In the genomic region with DNA sequence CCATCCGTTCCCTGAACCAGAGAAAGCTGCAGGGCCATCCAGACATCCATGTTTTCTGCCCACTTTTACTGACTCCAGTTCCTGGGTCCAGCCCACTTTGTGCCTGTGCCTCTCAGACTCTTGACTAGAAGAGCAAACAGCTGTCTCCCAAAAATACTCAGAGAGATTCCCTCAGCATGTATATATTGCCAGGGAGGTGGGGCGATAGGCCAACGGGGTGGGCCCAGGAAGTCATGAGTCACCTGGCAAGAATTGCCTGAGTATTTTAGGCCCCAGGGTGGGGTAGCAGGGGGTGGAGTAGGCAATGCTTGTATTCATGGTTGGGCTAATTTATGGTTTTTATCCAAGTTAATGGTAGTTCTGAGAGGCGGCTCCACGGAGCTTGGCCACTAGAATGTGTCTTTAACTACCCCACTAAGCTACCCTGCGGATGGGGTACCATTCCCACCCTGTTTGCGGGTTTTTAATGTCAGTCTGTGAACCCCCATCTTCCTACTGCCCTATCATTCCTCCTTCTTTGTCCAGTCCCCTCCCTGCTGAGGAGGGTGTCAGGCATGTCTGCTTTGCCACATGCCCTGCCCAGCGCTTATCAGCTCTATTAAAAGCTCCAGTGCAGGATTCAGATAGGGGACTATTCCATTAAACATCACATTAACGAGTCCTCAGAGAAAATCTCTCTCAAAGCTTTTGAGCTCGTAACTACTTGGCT, we compare ENCODE assay signal across 12 mouse cellular contexts. TPM values are rescaled to one million over a fixed set of nuclear protein-coding genes. Genes with fewer than 3 reads are reported as not detected.
DNase-seq lines count a peak whose midpoint lies in the region; ATAC-seq and TF ChIP-seq lines count a peak whose summit lies in the region.
"Had no signal": no experiment of that assay in that cellular context is flagged by ENCODE, and none has a peak within 500 bp of the region (broad histone marks: within the 10 kb centered on the region; RNA-seq: fewer than 3 reads in every experiment).

No protein-coding gene starts in this region.

- H3K9me3 ChIP-seq in limb, embryonic 15.5 days = no peaks in the 10 kb centered on the region
- H3K9me3 ChIP-seq in hindbrain, postnatal 0 days (ENCODE audit: low read length) = no peaks in the 10 kb centered on the region
- no peaks in the 10 kb centered on the region for H3K9me3 ChIP-seq in midbrain, embryonic 13.5 days
- H3K9me3 ChIP-seq: forebrain, embryonic 10.5 days had no signal

- no peak for TF ChIP-seq CTCF in kidney, adult 2 months (conservative IDR thresholded peaks at IDR 0.05; ENCODE audit: insufficient read depth, insufficient read length, low read depth, low read length)
- no peak for TF ChIP-seq CTCF in hindbrain, postnatal 0 days (IDR thresholded peaks at IDR 0.05; ENCODE audit: low read depth)

- peak; percentile 78; the same call in 1 of the 2 replicates for ATAC-seq in limb, embryonic 15.5 days (ENCODE audit: insufficient number of reproducible peaks, low FRiP score, low TSS enrichment, low read depth)
- ATAC-seq in hindbrain, postnatal 0 days = no peak
- no peak for ATAC-seq in midbrain, embryonic 13.5 days

- no peak overlapping the region for H3K4me2 ChIP-seq in limb, embryonic 15.5 days
- no peak overlapping the region for H3K4me2 ChIP-seq in hindbrain, postnatal 0 days (ENCODE audit: low read depth, low read length)
- no peak overlapping the region for H3K4me2 ChIP-seq in midbrain, embryonic 13.5 days (replicated peaks)

- H3K36me3 ChIP-seq in limb, embryonic 15.5 days = no peaks in the 10 kb centered on the region
- no peaks in the 10 kb centered on the region for H3K36me3 ChIP-seq in kidney, adult 2 months (ENCODE audit: control insufficient read depth, insufficient read depth, low read length)
- no peaks in the 10 kb centered on the region for H3K36me3 ChIP-seq in hindbrain, postnatal 0 days (ENCODE audit: insufficient read depth, low read length)
- H3K36me3 ChIP-seq in midbrain, embryonic 13.5 days = no peaks in the 10 kb centered on the region
- H3K36me3 ChIP-seq: forebrain, embryonic 10.5 days had no signal

- peaks cover 14% of the 10 kb centered on the region for H3K4me1 ChIP-seq in limb, embryonic 15.5 days
- no peaks in the 10 kb centered on the region for H3K4me1 ChIP-seq in kidney, adult 2 months (ENCODE audit: control insufficient read depth, insufficient read depth, low read length)
- 0 out of 2 replicates have a peak, but pooled peaks cover 5% of the 10 kb centered on the region for H3K4me1 ChIP-seq in hindbrain, postnatal 0 days (ENCODE audit: insufficient read depth, low read length)
- peaks cover 15% of the 10 kb centered on the region for H3K4me1 ChIP-seq in midbrain, embryonic 13.5 days (replicated peaks)

- no peak overlapping the region for H3K4me3 ChIP-seq in limb, embryonic 15.5 days
- no peak overlapping the region for H3K4me3 ChIP-seq in kidney, adult 2 months (ENCODE audit: insufficient read depth, low read depth, low read length)
- no peak overlapping the region for H3K4me3 ChIP-seq in hindbrain, postnatal 0 days (ENCODE audit: low read length)
- no peak overlapping the region for H3K4me3 ChIP-seq in midbrain, embryonic 13.5 days (replicated peaks)
- H3K4me3 ChIP-seq: forebrain, embryonic 10.5 days had no signal

- peak overlapping the region; percentile 27; the same call in 1 of the 2 replicates for H3K27ac ChIP-seq in limb, embryonic 15.5 days
- H3K27ac ChIP-seq in kidney, adult 2 months (ENCODE audit: insufficient read depth, low read depth, low read length) = no peak overlapping the region
- no peak overlapping the region for H3K27ac ChIP-seq in hindbrain, postnatal 0 days
- no peak overlapping the region for H3K27ac ChIP-seq in midbrain, embryonic 13.5 days
- H3K27ac ChIP-seq: forebrain, embryonic 10.5 days had no signal

- H3K9ac ChIP-seq in limb, embryonic 15.5 days = no peak overlapping the region
- H3K9ac ChIP-seq in hindbrain, postnatal 0 days (replicated peaks; ENCODE audit: low read length) = no peak overlapping the region
- H3K9ac ChIP-seq in midbrain, embryonic 13.5 days (replicated peaks) = no peak overlapping the region

- no peaks in the 10 kb centered on the region for H3K27me3 ChIP-seq in limb, embryonic 15.5 days
- no peaks in the 10 kb centered on the region for H3K27me3 ChIP-seq in kidney, adult 2 months (replicated peaks; ENCODE audit: control insufficient read depth, insufficient read depth, low read length)
- H3K27me3 ChIP-seq in hindbrain, postnatal 0 days (ENCODE audit: insufficient read depth, low read length) = no peaks in the 10 kb centered on the region
- H3K27me3 ChIP-seq in midbrain, embryonic 13.5 days = no peaks in the 10 kb centered on the region

- no peak for TF ChIP-seq POLR2A in kidney, adult 2 months (IDR thresholded peaks at IDR 0.05; ENCODE audit: low read depth, low read length)

- WGBS in limb, embryonic 15.5 days = 57% methylated on average over 10 of the region's 10 CpGs
- WGBS in kidney, adult 2 months = 78% methylated on average over 10 of the region's 10 CpGs
- WGBS in hindbrain, postnatal 0 days = 84% methylated on average over 10 of the region's 10 CpGs
- 84% methylated on average over 10 of the region's 10 CpGs for WGBS in midbrain, embryonic 13.5 days

- peak; percentile 68 for DNase-seq in urinary bladder, postnatal 14 days (ENCODE audit: low spot score)
- DNase-seq in urinary bladder, postnatal 10 days (ENCODE audit: low spot score) = no peak
- peak; percentile 63 for DNase-seq in heart, adult 8-10 months (ENCODE audit: low spot score)
- no peak for DNase-seq in kidney, adult 2 months
- no peak for DNase-seq in hindbrain, postnatal 0 days (ENCODE audit: low spot score)
- DNase-seq in embryo, embryonic 11 days = no peak
- DNase-seq: adrenal gland, postnatal 25 days; kidney, adult 8-10 months; midbrain, embryonic 14.5 days had no signal

RNA-seq across cellular contexts. Expression of gene Qk, which starts 59.0 kb away (rescaled TPM):
- 100 to 1,000 TPM; 453 to 510 (median 503) TPM for total RNA-seq in heart, adult 8-10 months (2022)
- 25.7 and 26.1 TPM in 2 replicates for polyA plus RNA-seq in limb, embryonic 15.5 days (2015; fragmentation: Nextera tagmentation; extraction: Ambion mirVana)
- polyA plus RNA-seq in kidney, adult 2 months (2012; rRNA removed) = 115 and 121 TPM in 2 replicates
- 466 and 482 TPM in 2 replicates for total RNA-seq in hindbrain, postnatal 0 days (2014; rRNA removed)
- polyA plus RNA-seq in hindbrain, postnatal 0 days (2015; fragmentation: Nextera tagmentation; extraction: Ambion mirVana) = 66.7 and 77.3 TPM in 2 replicates
- polyA plus RNA-seq in midbrain, embryonic 13.5 days (2015; fragmentation: Nextera tagmentation; extraction: Ambion mirVana) = 42.5 and 47.9 TPM in 2 replicates

Comparison
In these comparisons a context has a peak if more than half of its experiments do, and no peak if none do; other contexts are left out.
1. DNase-seq: peak in urinary bladder, postnatal 14 days (single experiment) and heart, adult 8-10 months (single experiment); none in urinary bladder, postnatal 10 days (single experiment), kidney, adult 2 months (single experiment), hindbrain, postnatal 0 days (single experiment) and embryo, embryonic 11 days (single experiment).